Mouse (Mus musculus): ENCODE results near the gene Chrdl2. TPM values are rescaled to one million over a fixed set of nuclear protein-coding genes. Genes with fewer than 3 reads are reported as not detected.

Chrdl2 gene
- not detected for total RNA-seq (2023)

DNA sequence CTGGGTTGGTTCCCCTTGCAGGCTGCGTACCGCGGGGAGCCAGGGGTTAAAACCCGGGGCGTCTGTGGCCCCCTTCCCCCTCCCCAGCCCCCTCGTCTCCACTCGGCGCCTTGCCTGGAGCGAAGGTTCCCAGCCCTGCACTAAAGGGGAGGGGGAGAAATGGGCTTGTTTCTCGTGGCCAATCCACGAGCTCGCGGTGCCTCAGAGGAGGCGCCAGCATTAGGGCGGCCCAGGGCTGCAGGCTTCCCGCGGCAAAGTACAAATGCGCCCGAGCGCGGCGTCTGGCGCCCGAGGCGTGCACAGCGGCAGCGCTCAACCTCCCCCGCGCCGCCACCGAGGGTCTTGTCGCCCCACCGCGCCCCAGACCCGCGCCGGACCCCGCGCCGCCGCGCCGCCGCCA is at the start of gene Chrdl2:
Chrdl2 (plus strand) TSS at position 383 of the 400 bp plus-strand sequence.

DNA sequence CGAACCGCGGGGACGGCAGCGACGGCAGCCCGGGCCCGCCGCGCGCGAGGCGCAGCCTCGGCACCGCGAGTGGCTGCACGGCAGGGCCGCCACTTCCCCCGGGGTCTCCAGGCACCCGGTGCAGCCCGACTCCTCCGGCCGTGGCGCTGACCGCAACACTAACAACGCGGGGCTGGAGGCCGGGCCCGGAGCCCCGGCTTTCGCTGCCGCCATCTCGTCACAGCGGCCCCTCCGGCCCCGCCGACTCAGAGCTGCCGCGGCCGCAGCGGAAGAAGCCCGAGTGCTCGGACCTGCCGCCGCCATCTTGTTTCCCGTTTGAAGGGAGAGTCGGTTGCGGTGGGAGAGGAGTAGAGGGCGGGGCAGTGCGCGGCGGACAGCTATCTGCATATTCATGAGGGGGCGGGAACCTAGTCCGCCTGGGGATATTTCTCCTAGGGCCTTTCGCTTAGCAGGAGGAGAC is 25.8 kb upstream of the Chrdl2 start, which contains the start of gene Rnf169:
Rnf169 (minus strand) TSS at position 317 of the 460 bp plus-strand sequence.

Other genes with a start within 250 kb of the Chrdl2 start
- not detected for gene Olfr521, start 242.7 kb upstream of the Chrdl2 start, total RNA-seq (2023)
- gene Neu3, start 177.8 kb upstream of the Chrdl2 start, total RNA-seq (2023): 1 to 10 TPM; 5.5 to 7.6 TPM
- gene Xrra1, start 147.1 kb upstream of the Chrdl2 start, total RNA-seq (2023): not detected
- gene Spcs2, start 142.7 kb upstream of the Chrdl2 start, total RNA-seq (2023): 100 to 1,000 TPM; 116 to 119 TPM
- gene Rnf169, start 25.7 kb upstream of the Chrdl2 start, total RNA-seq (2023): 10 to 100 TPM; 32.1 to 32.5 TPM
- gene Pold3, start 115.4 kb downstream of the Chrdl2 start, total RNA-seq (2023): 10 to 100 TPM; 51.5 to 56.0 TPM
- 1 to 10 TPM; 2.4 to 3.6 TPM for gene Lipt2, start 153.1 kb downstream of the Chrdl2 start, total RNA-seq (2023)
- not detected for gene Kcne3, start 170.3 kb downstream of the Chrdl2 start, total RNA-seq (2023)
- gene Pgm2l1, start 221.2 kb downstream of the Chrdl2 start, total RNA-seq (2023): 10 to 100 TPM; 28.4 to 35.0 TPM

Measured in T-cell, adult 66 days (primary cell).